Mouse (Mus musculus): ENCODE measurements around the gene Magel2.

Gene Magel2

DNA sequence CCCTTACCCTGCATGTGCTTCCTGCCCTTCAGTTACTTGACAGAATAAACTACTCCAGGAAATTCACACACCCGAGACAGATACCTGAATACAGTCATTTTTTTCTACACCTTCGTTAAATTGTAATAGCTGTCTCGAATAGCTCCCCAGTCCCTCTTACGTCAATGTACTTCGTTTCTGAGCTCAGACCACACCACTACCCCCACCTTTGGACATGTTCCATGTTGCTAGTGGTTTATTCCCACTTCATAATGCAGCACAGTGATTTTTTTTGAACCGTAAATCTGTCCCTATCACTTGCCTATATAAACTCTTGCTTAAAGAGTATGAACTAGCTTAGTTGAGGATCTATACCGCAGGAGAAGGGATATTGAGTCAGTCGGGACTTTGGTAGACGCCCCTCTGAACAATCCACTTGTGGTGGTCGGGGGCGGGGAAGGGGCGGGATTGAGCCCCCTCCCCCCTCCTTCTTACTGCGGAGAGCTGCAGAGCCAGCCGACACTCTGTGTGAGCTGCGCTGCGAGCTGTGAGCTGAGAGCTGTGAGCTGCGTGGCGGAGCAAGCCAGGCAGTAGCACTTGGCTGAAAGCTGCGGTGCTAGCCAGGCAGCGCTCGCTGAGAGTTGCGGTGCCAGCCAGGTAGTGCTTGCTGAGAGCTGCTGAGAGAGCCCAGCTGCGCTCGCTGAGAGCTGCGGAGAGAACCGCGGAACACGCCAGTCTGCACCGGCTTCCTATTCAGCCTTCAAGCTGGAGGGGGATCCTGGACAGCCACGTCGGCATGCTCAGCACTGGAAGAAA is at the start of gene Magel2:
Gene Magel2, plus strand, starts transcription at position 501 of the 795 bp plus-strand sequence.
- DNase-seq (ENCODE audit: low read depth): no peak

DNA sequence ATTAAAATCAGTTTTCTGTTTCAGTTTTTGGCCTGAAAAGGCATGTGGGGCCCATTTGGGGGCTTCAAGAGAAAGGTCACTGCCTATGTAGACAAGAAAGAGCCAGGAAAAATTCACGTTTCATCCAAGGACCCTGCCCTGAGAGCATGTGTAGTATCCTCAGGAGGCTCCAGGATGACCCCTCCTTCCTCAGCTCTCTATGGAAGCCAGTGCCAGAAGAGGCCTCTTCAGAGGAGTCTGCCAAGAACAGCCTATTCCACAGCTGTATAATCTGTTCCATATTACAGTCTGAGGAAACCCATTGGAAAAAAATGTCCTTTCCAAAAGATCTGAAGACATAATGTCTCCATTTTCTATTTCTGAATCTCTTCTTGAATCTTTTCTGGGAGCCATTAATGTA is 31.4 kb upstream of the Magel2 start:
- DNase-seq (ENCODE audit: low read depth): no peak

DNA sequence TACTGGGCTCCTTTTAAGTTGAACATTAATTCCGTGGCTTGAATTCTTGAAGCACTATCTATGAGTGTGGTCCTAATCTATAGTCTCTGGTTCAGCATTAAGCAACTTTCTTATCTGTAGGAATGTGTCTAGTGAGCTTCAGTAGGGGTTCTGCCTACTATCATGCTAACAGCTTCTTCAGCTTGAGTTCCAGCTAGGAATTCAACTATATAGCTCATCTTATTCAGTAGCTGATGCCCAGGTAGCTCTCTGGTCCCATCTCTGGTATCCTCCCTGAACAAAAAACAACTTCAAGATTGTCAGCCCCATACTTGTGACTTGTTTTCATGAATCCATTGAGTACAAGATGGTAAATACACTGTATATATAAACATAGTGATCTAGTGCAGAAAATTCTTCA is 30.5 kb upstream of the Magel2 start, which contains the start of gene Ndn:
Gene Ndn, plus strand, starts transcription at position 301 of the 400 bp plus-strand sequence.
- no peak for DNase-seq (ENCODE audit: low read depth)

DNA sequence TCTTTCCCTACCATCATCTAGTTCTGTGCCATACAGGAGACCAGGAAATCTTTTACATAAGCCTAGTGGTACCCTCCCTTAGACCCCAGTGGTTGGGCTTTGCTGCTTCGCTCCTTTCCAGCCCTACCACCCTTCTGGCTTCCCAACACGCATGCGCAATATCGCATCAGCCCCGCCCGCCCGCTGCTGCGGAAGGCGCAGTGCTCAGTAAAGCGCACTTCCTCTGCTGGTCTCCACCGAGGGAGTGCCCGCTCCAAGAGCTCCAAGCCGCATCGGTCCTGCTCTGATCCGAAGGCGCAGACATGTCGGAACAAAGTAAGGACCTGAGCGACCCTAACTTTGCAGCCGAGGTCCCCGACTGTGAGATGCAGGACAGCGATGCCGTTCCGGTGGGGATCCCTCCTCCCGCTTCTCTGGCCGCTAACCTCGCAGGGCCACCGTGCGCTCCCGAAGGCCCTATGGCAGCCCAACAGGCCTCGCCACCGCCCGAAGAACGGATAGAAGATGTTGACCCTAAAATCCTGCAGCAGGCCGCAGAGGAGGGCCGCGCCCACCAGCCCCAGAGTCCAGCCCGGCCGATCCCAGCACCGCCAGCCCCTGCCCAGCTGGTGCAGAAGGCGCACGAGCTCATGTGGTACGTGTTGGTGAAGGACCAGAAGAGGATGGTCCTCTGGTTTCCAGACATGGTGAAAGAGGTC is 28.6 kb upstream of the Magel2 start:
- no peak for DNase-seq (ENCODE audit: low read depth)

DNA sequence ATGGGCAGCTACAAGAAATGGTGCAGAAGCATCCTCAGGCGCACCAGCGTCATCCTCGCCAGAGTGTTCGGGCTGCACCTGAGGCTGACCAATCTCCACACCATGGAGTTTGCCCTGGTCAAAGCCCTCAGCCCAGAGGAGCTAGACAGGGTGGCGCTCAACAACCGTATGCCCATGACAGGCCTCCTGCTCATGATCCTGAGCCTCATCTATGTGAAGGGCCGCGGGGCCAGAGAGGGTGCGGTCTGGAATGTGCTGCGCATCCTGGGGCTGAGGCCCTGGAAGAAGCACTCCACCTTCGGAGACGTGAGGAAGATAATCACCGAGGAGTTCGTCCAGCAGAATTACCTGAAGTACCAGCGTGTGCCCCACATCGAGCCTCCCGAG is 28.0 kb upstream of the Magel2 start:
- no peak for DNase-seq (ENCODE audit: low read depth)

DNA sequence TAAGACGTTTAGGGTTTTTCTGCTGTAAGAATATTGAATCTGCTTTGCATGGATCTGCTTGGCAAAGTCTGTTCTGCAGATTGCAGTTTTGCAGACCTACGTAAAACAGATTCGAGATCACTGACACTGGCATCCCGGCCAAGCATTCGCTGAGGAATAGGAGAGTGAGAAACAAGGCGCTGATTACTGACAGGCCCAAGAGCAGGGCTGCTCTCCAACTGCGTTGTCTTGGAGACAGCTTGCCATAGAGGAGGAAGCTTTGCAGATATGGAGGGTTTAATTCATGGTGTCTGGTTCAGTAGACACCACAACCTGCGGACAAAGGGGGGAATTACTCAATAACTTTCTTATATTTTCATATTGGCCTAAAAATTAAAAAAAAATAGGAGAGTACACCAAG is 25.5 kb upstream of the Magel2 start:
- no peak for DNase-seq (ENCODE audit: low read depth)

DNA sequence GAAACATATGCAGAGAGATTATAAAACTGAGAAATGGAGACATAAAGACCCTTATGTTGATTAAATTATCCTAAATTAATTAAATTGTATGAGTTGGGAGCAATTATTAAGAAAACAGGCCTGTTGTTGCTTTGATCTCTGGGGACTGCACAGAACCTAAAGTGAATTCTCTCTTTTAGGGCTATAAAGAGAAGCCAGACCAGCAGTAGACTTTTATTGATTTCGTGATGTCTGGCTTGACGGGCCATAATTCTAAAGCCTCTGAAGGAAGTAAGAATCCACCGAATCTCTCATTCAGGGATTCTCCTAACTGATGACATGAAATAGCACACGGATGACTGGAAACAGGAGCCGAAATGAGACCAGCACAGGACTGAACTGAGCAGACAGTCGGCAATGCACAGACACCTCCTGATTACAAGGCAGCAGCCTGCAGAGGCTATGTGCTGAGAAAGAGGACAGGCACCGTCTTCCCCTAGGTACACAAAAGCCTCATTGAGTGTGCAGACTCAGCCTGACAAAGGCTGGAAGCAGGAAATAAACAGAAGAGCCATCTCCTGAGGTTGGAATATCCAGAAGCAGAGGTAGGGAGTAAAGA is 11.7 kb upstream of the Magel2 start:
- DNase-seq (ENCODE audit: low read depth): no peak

DNA sequence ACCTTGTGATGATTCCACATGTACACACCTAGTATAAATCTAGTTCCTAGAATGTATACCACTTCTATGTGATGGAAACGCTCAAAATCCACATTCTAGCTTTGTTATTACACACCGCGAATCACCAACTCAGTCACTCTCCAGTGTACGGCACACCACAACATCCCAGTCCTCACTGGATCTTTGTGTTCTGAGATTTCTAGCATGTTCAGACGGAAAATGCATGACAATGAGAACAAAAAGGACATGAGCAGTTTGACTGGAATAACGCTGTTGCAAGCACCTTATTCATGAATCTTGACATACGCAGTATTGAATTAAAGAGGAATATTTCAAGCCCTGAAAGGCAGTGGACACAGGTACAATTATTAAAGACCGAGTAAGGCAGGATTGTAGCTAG is 10.1 kb upstream of the Magel2 start:
- DNase-seq (ENCODE audit: low read depth): no peak

DNA sequence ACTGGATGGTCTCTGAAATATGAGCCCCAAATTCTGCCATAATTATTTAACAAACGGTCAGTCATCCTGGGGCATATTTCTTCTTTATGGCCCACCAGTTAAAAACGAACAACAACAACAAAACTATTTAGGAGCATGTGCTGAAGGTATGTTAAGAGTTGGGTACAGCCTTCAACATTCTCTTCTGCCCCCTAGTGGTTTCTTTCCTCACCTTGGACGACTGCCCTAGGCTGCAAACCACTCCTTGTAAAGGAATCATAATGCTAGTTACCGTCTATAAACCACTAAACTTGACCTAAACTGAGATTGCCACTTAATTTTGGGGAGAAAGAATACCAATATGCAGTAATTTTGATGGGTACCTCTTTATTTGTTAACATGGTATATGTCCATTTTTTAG is 1.2 kb upstream of the Magel2 start:
- no peak for DNase-seq (ENCODE audit: low read depth)

DNA sequence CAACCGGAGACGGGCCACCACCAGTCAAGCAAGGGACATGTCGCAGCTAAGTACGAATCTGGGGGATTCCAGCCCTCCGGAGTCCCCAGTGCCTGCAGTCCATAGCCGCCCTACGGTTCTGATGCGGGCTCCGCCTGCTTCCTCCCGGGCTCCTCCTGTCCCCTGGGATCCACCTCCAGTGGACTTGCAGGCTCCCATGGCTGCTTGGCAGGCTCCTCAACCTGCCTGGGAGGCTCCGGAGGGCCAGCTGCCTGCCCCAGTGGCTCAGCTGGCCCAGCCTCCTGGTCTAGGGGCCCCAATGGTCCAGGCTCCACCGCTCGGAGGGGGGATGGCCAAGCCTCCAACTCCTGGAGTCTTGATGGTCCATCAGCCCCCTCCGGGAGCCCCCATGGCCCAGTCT is 503 bp downstream of the Magel2 start:
- DNase-seq (ENCODE audit: low read depth): no peak

DNA sequence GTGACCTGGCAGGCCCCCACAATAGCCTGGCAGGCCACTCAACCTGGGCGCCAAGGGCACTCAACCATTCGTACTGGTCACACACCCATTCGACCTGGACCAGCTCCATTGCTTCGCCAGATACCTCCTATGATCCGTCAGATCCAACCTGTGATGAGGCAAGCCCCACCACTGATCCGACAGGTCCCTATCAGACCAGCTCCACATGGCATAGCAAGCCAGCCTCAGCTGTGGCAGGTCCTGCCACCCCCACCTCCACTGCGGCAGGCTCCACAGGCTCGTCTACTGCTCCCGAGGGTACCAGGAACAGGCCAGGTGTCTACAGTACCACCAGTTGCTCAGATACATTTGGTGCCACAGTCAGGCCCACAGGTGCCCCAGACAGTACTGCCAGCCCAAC is 1.7 kb downstream of the Magel2 start:
- no peak for DNase-seq (ENCODE audit: low read depth)

DNA sequence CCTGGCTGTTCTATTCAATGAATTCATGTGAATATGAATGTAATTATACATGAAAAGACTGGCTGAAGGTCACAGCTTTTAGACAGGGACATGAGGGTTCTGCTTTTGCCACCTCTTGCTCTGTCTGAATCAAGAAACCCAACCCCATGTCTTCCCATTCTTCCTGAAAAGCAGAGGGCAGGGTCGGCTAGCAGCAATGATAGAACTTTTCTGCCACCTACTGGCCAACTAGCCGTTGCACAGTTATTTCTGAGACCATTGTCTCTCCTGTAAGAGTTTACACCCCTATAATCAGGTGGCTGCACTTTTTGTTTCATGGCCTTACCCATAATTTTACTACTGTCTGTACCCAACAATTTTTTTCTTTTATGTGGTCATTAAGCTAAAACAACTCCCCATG is 5.6 kb downstream of the Magel2 start:
- peak; percentile 4 for DNase-seq (ENCODE audit: low read depth)

DNA sequence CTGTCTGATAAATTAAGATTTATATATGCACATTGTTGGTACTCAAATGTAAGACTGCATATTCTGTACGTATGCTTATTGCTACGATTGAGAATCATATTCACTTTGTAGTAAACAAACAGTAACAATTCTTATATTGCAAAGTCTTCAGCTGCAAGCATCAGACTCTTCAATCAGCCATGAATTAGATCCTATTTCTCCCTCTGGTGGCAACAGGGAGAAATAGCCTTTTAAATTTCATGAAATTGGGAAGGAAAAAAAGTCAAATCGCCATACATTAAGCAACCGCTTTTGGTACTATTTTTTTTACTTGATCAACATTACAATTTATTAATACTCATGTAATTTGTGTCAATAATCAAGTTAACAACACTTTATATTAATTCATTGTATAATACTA is 11.5 kb downstream of the Magel2 start:
- DNase-seq (ENCODE audit: low read depth): no peak

DNA sequence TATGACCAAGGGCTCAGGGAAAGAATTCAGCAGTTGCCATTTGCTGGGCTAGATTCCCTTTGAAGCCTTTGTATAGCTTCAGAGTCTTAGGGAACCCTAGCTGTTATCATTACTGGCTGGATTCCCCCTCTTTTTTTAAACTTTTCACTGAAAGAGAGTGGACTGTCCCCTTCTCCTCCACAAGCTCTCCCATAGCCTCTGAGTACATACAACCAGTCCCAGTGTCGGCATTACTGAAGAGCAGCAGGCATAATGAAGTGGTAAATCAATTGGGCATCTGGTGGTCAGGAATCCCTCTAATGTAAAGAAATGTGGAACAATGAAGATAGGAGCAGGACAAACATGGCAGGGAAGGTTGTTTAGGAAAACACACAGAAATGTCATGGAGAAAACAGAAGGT is 15.4 kb downstream of the Magel2 start:
- DNase-seq (ENCODE audit: low read depth): no peak

DNA sequence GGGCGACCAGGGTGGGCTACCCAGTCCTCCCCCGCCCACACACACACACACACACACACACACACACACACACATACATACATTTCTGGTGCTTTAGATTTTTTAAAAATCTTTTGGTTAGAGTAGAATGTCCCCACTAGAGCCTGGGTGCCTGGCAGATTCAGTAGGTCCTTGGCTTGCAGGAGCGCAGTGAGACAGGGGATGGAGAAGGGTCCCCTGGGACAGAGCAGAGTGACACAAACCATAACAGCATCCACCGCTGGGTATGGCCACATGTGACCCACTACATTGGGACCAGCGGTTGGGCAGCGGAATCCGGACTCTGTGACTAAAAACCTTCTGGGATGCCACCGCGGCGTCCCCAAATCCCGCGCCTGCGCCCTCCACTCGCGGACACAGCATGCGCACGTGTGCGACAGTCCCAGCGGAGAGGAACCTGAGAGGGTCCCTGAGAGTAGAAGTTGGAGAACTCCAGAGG is 29.8 kb downstream of the Magel2 start:
- DNase-seq (ENCODE audit: low read depth): no peak

DNA sequence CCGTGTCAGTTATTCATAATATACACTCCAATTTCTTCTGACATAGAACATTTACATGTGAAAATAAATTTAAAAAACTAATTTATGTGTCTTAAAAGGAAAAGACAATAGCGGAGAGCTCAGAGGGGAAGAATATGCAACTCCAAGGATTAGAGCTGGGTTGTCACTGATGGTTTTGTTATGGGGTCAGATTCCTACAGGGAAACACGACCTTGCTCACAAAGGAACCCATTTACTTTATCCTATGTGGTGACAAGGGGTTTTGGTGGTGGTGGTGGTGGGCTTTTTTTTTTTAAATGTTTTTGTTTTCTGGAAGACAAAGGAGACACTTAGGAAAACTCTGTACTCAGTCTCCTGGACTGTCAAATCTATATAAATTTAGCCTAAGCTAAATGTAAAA is 31.0 kb downstream of the Magel2 start:
- DNase-seq (ENCODE audit: low read depth): no peak

DNA sequence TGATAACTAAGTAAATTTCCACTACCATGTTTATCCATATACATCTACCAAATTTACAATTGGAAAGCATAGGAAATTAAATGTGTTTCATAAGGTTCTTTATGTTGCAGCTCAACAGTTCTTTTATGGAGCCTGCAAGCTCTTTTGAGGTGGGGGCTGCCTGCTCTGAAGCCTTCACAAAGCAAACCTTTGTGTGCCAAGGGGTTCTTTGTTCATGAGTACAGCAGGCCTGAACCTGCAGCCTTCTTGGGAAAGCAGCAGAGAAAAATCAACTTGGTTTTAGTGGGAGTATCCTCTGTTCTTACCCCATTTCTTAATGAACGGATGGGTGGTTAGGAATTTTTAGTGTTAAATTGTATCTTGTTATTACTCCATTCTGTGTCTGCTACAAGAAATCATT is 38.4 kb downstream of the Magel2 start:
- DNase-seq (ENCODE audit: low read depth): no peak

DNA sequence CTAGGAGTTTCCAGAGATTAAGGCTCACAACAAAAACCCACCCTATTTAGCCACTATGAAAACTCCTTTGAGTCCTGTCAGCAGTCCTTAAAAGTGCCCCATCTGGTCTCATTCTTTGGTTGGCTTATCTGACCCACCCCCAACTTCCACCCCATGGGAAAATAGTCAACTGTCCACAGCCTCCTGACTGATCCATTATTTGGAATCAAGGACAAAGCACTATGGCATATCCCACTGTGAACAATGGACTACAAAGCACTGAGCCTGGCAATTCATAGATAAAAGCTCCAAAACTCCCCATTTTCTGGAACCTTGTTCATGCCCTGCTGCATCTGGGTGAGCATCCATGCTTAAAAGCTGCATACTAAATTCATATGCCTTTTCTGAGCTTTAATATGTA is 39.4 kb downstream of the Magel2 start:
- no peak for DNase-seq (ENCODE audit: low read depth)

DNA sequence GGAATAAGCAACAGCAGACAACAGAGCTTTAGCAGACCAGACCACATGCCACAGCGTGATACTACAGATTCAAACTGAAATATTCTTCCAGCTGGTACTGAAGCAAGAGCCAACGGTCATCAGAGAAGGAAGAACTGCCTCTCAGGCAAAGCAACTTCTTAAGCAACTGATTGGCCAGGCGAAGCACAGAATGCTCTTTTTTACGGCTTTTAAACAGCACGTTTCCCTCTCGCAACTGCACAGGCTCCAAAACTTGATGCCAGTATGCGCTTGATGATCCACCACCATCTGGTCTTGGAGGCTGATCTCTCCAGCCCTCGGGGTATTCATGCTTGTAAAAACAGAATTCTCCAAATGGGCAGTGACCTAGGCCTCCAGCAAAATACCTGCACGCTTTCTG is 41.5 kb downstream of the Magel2 start:
- no peak for DNase-seq (ENCODE audit: low read depth)

DNA sequence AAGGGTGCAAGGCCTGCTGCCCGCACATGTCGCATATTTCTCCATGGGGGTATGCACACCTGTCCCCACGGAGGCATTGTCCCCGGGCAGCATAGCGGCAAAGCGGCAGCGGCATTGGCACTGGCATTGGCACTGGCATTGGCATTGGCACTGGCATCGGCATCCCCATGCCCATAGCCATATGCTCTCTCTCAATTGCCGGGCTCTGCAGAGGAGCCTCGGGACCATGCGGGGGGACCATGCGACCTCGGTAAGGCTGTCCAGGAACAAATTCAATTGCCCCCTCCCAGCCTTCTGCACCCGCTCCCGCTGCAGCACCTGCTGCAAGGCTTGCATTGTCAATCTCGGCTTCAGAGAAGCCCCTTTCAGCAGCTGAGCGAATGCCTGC is 42.3 kb downstream of the Magel2 start:
- DNase-seq (ENCODE audit: low read depth): no peak

DNA sequence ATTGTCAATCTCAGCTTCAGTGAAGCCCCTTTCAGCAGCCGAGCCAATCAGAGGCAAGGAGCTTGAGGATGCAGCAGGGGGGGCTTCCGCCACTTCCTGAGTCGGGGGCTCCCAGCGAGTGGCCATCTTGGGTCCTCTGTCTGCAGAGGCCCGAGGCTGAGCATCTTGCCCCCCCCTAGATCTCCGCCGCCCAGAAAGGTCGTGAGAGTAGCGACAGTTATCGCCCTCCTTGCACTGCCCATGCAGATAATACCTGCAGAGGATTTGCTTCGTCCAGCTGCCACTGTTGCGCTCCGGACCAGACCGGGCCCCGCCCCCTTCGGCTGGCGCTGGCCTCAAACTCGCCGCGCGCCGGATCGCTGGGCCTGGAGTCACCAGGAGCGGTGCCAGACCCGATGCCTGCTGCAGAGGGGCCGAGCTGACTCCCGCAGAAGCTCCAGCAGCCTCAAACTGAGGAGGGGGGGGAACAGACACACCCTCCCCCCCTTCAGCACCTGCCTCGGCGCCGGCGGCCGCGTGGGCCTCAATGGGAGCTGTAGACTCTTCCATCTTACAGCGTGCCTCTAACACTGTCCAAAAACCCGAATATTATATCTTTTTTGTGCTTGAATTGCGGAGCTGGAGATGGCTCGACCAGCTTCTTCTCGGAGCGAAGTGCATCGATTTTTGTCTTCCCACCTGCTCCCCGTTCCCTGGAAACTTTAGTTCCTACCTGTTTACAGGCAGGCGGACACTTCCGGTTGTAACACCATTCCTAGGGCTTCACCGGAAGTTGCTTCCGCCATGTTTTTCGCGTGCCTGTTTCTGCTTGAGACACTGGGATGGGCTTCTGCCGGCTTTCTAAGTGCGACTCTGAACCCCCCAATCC is 42.9 kb downstream of the Magel2 start, which contains the start of gene Mkrn3:
Gene Mkrn3, minus strand, starts transcription at position 647 of the 868 bp plus-strand sequence.
- peak; percentile 44 for DNase-seq (ENCODE audit: low read depth)

DNA sequence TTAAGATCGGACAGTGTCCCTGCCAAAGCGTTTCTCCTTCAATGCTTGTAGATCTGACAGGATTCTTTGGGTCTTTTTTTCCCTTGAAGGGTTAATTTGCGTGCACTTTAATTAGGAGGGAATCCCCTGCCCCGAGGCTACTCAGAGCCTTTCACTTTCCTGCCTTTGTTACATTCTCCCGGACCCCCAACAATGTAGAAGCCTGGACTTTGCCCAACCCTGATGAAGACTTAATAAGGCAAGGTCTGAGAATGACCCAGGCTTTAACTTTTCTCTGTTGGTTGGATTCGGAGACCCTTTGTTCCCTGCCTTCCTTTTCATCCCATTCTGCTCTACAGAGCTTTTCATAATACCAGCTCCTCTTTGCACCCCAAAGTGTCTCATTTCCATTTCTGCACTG is 43.8 kb downstream of the Magel2 start:
- DNase-seq (ENCODE audit: low read depth): no peak
